In the genomic region with DNA sequence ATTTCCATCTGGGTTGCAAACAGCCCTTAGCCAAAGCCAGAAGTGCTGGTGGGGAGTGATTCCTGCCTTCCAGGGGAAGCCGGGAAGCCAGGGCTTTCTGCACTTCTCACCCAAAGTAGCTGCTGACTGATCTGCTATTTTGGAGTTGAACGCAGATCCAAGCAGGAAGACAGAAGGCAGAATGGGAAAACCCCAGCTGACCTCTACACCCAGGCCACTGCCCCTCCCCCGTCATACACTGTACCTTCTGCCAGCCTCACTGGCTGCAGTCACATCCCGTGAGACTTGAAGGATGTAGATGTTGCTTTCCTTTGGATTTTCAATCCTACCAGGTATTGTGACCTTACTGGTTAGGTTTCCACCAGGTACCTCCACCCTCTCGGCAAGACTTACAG, we compare ENCODE assay signal across 11 mouse cellular contexts. TPM values are rescaled to one million over a fixed set of nuclear protein-coding genes. Genes with fewer than 3 reads are reported as not detected.
DNase-seq lines count a peak whose midpoint lies in the region.
"Had no signal": no experiment of that assay in that cellular context is flagged by ENCODE, and none has a peak within 500 bp of the region (broad histone marks: within the 10 kb centered on the region; RNA-seq: fewer than 3 reads in every experiment).

No protein-coding gene starts in this region.

- intact Hi-C loops in heart, postnatal 25 days (cut with DNase I) = loop anchor here (2.0 kb wide), 1 partner anchor 37 kb away; no protein-coding TSS in a partner anchor

- DNase-seq in heart, adult 18-20 months = peak; percentile 51 to 63
- DNase-seq in heart, postnatal 25 days (ENCODE audit: low spot score) = no peak
- peak; percentile 23 for DNase-seq in adrenal gland, postnatal 25 days
- peak; percentile 43 to 49 for DNase-seq in heart, adult 9 months (ENCODE audit: low spot score in 2 of 2)
- DNase-seq in kidney, postnatal 36 days = peak; percentile 59 to 73
- no peak for DNase-seq in spleen, adult 12 weeks (ENCODE audit: low spot score)
- DNase-seq in cerebellum, adult 8-10 months = no peak
- DNase-seq in B cell, adult 2 months = no peak
- DNase-seq: cerebellum, adult 2 months; gastrocnemius, postnatal 10 days; thymus, postnatal 25 days had no signal

RNA-seq across cellular contexts. Expression of a gene that starts 40.4 kb away (rescaled TPM):
- total RNA-seq in heart, adult 18-20 months (2021) = 10 to 100 TPM; 11.2 to 12.5 TPM
- total RNA-seq in heart, postnatal 25 days (2021) = 10 to 100 TPM; 13.8 to 14.3 TPM
- total RNA-seq in adrenal gland, postnatal 25 days (2021) = 15.8 and 16.9 TPM in 2 replicates

Comparison
In these comparisons a context has a peak if more than half of its experiments do, and no peak if none do; other contexts are left out.
1. DNase-seq: peak in heart, adult 18-20 months (2 of 2), adrenal gland, postnatal 25 days (single experiment), heart, adult 9 months (2 of 2) and kidney, postnatal 36 days (2 of 2); none in heart, postnatal 25 days (single experiment), spleen, adult 12 weeks (single experiment), cerebellum, adult 8-10 months (single experiment) and B cell, adult 2 months (0 of 2).